Mouse (Mus musculus): Measurements from ENCODE around the gene Acp4. TPM values are rescaled to one million over a fixed set of nuclear protein-coding genes. Genes with fewer than 3 reads are reported as not detected.
"Not testable (repeated sequence)": the region's sequence is repeated elsewhere in the genome, so short reads cannot be mapped to it uniquely, and the experiment has no call there.

Gene Acp4
- polyA plus RNA-seq, 1 experiment, result not detected

GRCm38 (mm10) chr7:44208307-44208706 lies 48.9 kb downstream of the Acp4 start:
- DNase-seq (ENCODE audit: extremely low spot score in 1 of 2, low spot score in 1 of 2), result no peak

- DNase-seq (ENCODE audit: extremely low spot score in 1 of 2, low spot score in 1 of 2), result not testable (repeated sequence)
These were observed 50.0 kb downstream of the Acp4 start, which contains the start of gene Klk1b4 for GRCm38 (mm10) chr7:44207135-44207534. TSS of gene Klk1b4 (plus strand) at chr7:44207435.

Other genes starting within 250 kb of the Acp4 start
- gene Klk1b26, start 245.2 kb downstream of the Acp4 start, polyA plus RNA-seq (2012; rRNA removed), result not detected in 2 replicates
- 0.18 TPM in 1 of 2 replicates, not detected in the other for gene Klk1b27, start 205.1 kb downstream of the Acp4 start, polyA plus RNA-seq (2012; rRNA removed)
- gene Klk1b21, start 155.1 kb downstream of the Acp4 start, polyA plus RNA-seq (2012; rRNA removed), result not detected in 2 replicates
- not detected in 2 replicates for gene Klk1b22, start 144.7 kb downstream of the Acp4 start, polyA plus RNA-seq (2012; rRNA removed)
- gene Klk1b16, start 120.6 kb downstream of the Acp4 start, polyA plus RNA-seq (2012; rRNA removed), result not detected in 2 replicates
- gene Klk1b24, start 69.1 kb downstream of the Acp4 start, polyA plus RNA-seq (2012; rRNA removed), result not detected in 2 replicates
- not detected in 2 replicates for gene Klk1b3, start 59.2 kb downstream of the Acp4 start, polyA plus RNA-seq (2012; rRNA removed)
- not detected in 2 replicates for gene Klk1b4, start 49.9 kb downstream of the Acp4 start, polyA plus RNA-seq (2012; rRNA removed)
- gene Klk1b5, start 41.4 kb downstream of the Acp4 start, polyA plus RNA-seq (2012; rRNA removed), result not detected in 2 replicates
- 0.25 TPM in 1 of 2 replicates, not detected in the other for gene Klk1, start 32.0 kb downstream of the Acp4 start, polyA plus RNA-seq (2012; rRNA removed)
- gene Gm36864, start 21.2 kb downstream of the Acp4 start, polyA plus RNA-seq (2012; rRNA removed), result not detected in 2 replicates
- 2.1 TPM in 2 replicates for gene 1700028J19Rik, start 10.7 kb downstream of the Acp4 start, polyA plus RNA-seq (2012; rRNA removed)
- gene 2410002F23Rik, start 10.7 kb downstream of the Acp4 start, polyA plus RNA-seq (2012; rRNA removed), result 114 and 118 TPM in 2 replicates
- 0.82 and 0.99 TPM in 2 replicates for gene Gm15517, start 4.1 kb upstream of the Acp4 start, polyA plus RNA-seq (2012; rRNA removed)
- gene Clec11a, start 49.5 kb upstream of the Acp4 start, polyA plus RNA-seq (2012; rRNA removed), result 4.8 and 5.4 TPM in 2 replicates
- 130 and 138 TPM in 2 replicates for gene Shank1, start 52.9 kb upstream of the Acp4 start, polyA plus RNA-seq (2012; rRNA removed)
- 56.7 and 57.0 TPM in 2 replicates for gene Syt3, start 126.7 kb upstream of the Acp4 start, polyA plus RNA-seq (2012; rRNA removed)
- 3.7 and 3.8 TPM in 2 replicates for gene 1700008O03Rik, start 128.4 kb upstream of the Acp4 start, polyA plus RNA-seq (2012; rRNA removed)
- 230 and 247 TPM in 2 replicates for gene Lrrc4b, start 171.6 kb upstream of the Acp4 start, polyA plus RNA-seq (2012; rRNA removed)
- 12.2 and 14.4 TPM in 2 replicates for gene Aspdh, start 208.0 kb upstream of the Acp4 start, polyA plus RNA-seq (2012; rRNA removed)
- 169 and 184 TPM in 2 replicates for gene Josd2, start 210.6 kb upstream of the Acp4 start, polyA plus RNA-seq (2012; rRNA removed)
- gene Emc10, start 239.2 kb upstream of the Acp4 start, polyA plus RNA-seq (2012; rRNA removed), result 252 and 282 TPM in 2 replicates
- 27.3 and 33.6 TPM in 2 replicates for gene Fam71e1, start 239.2 kb upstream of the Acp4 start, polyA plus RNA-seq (2012; rRNA removed)

Measured in frontal cortex, adult 2 months (tissue).